Mouse (Mus musculus) spleen, postnatal 36 days (tissue): ENCODE data around the gene Arhgef2.
A peak's percentile ranks its signal among the peaks of the same experiment; 100 is the strongest.
"Not testable (repeated sequence)": the region's sequence is repeated elsewhere in the genome, so short reads cannot be mapped to it uniquely, and the experiment has no call there.

Experiments used
- DNase-seq, 2 experiments: peaks; one replicate each; pipeline ENCODE4 v3.0.0; 2022; ENCODE audit warnings: low spot score in 2 of 2, mixed read lengths in 1 of 2

The Arhgef2 gene

DNA sequence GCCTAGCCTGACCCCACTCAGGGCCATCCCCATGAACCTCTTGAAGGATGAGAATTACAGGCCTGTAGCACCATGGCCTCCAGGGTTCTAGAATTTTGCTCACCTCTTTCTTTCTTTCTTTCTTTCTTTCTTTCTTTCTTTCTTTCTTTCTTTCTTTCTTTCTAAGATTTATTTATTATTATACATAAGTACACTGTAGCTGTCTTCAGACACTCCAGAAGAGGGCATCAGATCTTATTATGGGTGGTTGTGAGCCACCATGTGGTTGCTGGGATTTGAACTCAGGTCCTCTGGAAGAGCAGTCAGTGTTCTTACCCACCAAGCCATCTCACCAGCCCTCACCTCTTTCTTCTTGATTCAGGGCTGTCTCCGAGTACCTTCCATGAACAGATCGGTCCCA lies at the start of gene Arhgef2:
Arhgef2 (plus strand) TSS at position 301 of the 400 bp plus-strand sequence.
- not testable (repeated sequence) for DNase-seq

DNA sequence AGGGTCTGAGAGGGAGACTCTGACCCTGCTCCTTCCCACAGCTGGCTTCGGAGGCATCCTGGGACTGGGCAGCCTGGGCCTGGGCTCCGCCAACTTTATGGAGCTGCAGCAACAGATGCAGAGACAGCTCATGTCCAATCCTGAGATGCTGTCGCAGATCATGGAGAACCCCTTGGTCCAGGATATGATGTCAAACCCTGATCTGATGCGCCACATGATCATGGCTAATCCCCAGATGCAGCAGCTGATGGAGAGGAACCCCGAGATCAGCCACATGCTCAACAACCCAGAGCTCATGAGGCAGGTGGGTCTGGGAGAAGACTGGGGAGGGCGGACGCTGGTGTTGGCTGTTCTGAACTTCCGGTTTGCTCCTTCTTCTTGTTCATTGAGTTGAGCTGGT lies 49.1 kb upstream of the Arhgef2 start:
- DNase-seq, result no peak

DNA sequence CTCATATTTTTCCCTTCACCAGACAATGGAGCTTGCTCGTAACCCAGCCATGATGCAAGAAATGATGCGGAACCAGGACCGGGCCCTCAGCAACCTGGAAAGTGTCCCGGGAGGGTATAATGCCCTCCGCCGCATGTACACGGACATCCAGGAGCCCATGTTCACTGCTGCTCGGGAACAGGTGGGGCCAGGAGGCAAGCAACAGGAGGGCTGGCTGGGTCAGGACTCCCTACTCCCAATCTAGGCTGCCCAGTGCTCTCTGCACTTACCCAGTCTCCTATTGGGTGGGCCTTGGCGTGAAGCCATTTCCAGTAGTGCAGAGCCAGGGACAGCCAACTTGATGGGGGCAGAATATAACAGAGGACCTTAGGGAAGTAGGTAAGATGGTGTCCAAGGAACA lies 46.2 kb upstream of the Arhgef2 start:
- DNase-seq, result no peak

DNA sequence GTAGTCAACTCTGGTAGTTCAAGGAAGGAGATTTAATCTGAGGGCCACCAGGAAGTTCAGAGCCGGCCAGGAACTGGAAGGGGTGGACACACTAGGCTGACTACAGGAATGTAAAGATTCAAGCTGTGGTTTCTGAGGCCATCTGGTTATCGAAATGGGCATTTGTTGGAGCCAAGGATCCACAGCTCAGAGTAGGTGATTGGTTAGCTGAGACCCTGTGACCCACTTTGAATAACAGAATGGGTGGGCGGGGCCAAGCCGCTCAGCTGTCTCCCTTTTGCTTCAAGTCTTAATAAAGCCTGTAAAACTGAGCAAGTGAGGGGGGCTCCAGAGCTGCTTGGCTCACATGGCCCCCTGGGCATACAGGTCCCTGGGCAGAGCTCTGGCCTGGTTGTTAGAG lies 43.8 kb upstream of the Arhgef2 start:
- DNase-seq, result no peak

DNA sequence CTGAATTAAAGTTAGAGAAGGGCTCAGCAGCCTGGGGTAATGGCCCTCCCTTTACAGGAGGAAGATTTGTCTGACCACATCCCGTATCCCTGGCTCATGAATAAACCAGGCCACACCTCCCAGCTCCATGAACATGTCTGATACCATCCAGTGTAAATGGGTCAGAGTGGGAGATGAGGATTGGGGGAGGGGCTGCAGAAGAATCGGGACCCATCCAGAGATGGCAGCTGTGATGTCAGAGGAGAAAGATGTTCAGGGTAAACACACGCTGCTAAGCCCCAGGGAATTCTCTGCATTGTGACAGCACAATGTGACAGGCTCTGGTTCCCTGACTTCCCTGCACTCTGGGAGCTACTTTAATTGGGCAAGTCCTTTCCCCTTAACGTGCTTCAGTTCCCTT lies 42.3 kb upstream of the Arhgef2 start:
- no peak for DNase-seq

DNA sequence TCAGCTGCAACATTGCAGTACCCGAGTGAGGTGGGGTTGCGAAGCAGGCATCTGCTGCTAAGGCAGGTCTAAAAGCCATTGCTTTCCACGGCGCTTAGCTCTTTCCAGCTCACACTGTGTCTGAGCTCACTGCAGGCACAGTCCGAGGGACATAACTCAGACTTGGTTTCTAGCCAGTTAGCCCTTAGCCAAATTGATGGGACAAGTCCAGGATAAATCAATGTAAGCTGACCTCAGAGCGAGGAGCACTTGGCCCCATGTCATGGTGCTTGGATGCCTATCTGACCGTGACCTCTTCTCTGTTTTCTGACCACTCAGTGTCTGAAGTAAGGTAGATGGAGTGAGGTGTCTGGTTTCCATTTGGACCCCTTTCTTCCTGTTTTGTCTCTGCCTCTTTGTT lies 41.8 kb upstream of the Arhgef2 start:
- no peak for DNase-seq

DNA sequence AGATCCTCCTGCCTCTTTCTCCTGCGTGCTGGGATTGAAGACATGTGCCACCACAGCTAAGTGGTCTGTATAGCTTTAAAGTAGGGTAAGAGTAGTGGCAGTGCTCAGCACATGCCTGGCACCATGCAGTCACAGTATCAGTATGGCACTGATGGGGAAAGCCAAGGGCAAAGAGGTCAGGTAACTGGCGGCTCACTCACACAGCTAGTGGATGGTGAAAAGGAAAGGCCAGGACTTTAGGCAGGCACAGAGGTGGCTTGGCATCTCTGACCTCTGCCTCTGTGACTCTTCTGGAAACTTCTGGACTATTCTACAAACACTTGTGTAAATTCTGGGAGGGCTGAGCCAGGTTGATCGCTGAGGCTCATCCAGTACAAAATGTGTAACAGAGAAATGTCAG lies 39.6 kb upstream of the Arhgef2 start:
- DNase-seq, result no peak

DNA sequence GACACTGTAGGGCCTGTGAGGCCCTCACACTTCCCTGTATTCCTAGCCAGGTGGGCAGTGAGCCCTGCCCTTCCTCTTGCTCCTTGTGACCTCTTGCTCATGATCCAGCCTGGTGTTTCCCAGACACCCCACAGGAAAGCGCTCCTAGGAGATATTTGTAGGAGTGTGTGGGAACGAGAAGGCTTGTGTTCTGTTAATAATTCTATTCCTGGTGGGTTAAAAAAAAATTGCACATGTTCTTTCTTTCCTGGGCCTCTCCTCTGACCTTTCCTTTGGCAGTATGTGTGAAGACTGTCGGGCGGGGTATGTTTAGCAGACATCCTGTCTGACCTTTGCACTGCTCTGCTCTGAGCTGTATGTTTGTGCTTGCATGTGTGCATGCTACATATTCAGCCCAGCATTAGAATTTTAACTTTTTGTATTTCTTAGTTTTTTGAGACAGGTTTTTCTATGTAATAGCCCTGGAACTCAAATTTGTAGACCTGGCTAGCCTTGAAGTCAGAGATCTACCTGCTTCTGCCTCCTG lies 39.2 kb upstream of the Arhgef2 start:
- no peak for DNase-seq

DNA sequence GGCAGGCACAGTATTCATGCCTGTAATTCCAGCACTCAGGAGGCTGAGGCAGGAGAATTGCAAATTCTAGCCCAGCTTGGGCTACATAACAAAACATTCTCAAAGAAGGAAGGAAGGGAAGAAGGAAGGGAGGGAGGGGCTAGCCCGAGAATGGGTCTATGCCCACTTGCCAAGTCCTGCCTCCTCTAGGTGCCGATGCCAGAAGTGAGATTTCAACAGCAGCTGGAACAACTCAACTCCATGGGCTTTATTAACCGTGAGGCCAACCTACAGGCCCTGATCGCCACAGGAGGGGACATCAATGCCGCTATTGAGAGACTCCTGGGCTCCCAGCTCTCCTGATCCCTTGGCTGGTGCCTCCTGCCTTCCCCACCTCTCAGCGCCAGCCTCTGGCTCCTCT lies 37.9 kb upstream of the Arhgef2 start:
- DNase-seq, result no peak

DNA sequence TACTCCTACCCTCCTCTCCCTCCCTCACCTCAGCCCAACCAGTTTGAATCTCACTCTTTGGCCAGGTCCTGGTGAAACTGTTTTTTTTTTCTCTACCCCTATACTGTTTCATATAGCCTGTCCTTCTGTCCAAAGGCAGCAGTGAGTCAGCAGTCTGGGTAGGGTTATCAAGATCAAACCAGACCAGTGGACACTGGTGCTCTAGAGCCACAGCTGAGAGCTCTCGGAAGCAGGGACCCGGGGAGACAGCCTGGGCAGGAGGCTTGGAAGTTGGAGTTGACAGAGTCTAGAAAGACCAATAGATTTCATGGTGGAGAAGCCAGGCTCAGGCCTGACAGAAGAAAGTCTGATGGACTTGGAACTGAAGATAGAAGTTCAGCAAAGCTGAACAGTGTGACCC lies 37.2 kb upstream of the Arhgef2 start:
- no peak for DNase-seq

DNA sequence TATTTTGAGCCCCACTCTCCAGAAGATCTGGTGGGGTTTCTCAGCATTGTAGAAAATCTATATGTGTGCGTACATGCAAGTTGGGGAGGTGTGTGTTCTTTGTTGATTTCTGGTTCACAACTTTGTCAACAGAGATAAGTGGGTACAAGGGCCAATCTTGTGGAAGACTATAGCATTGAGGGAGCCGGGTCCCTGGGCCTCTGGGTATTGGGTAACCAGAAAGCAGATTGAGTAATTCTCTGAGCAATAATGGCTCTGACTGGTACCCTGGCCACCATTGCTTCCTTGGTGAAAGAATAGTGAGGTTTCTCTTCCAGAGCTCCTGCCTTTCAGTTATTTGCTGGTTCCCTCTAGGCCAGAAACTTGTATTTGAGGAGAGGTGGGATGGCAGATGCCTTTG lies 36.7 kb upstream of the Arhgef2 start:
- no peak for DNase-seq

DNA sequence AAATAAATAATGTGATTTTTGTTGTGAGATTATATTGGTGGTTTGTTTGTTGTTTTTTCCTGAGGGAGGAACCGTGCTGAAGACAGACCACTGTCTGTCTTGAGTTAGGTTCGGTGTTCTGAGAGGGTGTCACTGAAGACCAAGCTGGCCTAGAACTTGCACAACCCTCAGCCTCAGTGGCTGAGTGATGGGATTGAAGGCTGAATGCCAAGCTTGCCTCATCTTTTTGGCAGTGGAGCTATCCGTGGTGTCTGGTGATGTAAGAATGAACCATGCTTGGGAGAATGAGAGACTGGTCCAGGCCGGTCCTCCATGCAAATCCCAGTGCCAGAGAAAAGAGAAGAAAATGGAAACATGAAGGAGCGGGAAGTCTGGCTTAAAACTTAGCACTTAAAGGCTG lies 36.1 kb upstream of the Arhgef2 start:
- DNase-seq, result no peak

DNA sequence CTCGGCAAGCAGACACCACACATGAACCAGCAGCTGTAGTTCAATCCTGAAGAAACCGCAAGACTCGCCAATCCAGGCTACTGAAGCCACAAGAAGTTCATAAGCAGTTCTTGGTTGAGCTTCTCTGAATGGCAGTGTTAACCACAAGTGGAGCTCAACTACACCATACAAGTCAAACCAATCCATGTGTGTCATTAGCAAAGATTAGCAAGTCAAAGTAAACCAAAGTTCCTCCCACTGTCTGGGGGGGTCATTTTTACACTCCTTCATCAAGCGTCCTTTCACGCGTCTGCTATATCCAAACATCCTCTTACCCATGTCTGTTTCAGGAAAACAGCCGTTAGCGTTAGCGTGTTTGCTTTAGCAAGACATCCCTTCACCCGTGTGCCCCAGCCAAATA lies 35.4 kb upstream of the Arhgef2 start:
- no peak for DNase-seq

DNA sequence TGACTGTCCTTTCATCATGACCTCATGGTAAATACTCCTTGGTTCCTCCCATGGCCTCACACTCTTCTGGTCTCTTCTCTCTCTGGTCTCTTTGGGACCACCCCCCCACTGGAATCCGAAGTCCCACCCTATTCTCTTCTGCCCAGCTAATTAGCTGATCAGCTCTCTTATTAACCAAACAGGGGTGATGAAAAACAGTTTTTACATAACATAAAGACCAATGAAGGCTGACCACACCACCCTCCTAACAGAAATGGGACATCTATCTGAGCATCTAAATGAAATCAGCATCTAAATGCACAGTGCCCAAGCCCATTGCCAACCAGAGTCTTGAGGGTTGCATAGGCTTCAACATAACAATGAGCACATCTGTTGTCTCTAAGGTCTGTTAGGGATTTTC lies 33.9 kb upstream of the Arhgef2 start:
- no peak for DNase-seq

DNA sequence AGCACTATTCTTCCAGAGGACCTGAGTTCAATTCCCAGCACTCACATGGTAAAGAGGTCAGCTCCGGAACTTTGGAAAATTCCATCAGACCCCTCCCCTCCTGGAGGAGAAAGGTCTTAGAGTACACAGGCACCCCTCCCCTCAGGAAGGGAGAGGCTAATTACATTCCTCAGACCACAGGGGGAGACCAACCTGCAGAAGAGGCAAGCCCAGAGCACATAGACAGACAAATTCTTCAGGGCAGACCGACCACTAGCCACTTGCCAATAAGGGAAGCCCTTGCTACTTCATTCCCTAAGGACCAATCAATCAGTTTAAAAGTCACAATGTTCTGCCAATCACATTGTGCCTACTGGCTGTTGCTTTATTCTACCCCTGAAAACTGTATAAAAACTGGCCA lies 32.9 kb upstream of the Arhgef2 start:
- no peak for DNase-seq

DNA sequence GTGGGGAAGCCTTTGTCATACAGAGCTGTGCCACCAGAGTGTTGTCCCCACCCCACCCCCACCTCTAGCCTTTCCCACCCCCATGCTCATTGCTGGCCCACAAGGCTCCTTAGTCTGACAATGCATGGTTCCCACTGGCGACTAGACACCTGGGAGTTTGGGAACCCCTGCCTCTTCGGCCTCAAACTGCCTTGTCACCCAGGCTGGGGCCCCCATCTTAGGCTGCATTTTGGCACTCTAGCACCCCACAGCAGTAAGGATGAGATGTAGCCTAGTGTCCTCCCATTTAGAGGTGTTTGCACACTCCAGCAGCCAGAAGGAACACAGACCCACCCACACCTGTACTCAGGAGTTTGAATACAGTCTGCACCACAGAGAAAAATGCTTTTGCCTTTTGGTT lies 32.0 kb upstream of the Arhgef2 start:
- no peak for DNase-seq

DNA sequence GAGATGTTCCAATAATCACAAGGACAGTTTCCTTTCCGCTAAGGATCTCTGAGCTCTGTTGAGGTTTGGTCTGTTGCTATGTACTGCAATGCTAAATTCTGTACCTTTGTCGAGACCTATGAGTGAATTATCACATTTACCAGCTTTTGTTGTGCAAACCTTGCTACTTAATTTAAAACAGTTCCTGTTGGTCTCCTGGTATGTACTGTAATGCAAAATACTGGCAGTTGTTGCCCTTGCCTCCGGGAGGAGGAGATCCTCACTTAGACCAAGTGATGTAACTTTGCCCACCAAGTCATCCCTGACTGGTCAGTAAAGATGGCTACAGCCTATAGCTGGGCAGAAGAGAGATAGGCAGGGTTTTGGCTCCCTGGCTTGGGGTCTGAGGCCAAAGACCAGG lies 30.2 kb upstream of the Arhgef2 start, which contains the start of gene Ssr2:
Ssr2 (plus strand) TSS at position 337 of the 400 bp plus-strand sequence.
- no peak for DNase-seq

DNA sequence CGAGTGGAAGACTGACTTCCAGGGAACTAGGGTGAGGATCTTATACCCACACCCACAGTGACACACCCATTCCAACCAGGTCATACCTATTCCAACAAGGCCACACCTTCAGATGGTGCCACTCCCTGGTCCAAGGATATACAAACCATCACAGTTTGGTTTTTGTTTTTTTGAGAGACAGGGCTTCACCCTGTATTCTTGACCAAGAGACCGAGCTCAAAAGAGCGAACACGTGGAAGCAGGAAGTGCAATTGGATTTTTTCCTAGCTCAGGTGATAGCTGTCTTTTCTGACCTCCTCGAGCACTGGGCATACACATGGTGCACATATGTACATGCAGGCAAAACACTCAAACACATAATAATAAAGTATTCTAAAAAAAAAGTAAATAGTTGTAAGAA lies 27.9 kb upstream of the Arhgef2 start:
- DNase-seq, result not testable (repeated sequence)

DNA sequence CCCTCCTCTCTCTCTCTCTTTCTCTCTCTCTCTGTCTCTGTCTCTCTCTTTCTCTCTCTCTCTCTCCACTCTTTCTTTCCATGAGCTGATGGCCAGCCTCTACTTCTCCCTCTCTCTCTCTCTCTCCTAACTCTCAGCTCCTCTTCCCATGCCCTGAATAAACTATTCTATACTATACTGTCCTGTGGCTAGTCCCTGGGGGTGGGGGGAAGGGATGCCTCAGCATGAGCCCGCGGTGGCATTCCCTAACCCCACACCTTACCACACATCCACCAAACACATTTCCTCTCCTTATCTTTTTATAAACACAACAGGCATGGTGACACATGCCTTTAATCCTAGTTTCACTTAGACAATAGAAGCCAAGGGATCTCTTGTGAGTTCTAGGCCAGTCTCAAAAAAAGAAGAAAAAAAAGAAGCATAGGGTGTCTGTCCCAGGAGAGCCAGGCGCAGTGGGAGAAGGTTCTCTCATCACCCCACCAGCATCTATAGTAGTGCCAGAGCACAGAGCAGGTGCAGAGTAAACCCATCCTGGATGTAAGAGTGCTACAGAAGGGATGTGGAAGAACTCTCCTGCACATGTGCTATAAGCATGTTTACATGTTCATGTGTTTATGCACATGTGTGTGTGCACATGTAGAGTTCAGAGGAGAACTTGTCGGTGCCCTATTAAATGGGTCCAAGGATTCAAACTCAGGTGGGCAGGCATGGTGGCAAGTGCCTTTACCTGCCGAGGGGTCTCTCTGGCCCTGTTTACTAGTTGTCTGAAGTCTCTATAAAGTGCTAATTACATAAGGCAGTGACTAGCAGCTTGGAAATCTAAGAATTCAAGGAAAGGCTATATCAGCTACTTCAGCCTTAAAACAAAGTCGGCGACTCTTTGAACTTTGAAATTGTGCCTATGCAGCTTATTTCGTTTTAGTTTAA lies 27.0 kb upstream of the Arhgef2 start:
- DNase-seq, result no peak

DNA sequence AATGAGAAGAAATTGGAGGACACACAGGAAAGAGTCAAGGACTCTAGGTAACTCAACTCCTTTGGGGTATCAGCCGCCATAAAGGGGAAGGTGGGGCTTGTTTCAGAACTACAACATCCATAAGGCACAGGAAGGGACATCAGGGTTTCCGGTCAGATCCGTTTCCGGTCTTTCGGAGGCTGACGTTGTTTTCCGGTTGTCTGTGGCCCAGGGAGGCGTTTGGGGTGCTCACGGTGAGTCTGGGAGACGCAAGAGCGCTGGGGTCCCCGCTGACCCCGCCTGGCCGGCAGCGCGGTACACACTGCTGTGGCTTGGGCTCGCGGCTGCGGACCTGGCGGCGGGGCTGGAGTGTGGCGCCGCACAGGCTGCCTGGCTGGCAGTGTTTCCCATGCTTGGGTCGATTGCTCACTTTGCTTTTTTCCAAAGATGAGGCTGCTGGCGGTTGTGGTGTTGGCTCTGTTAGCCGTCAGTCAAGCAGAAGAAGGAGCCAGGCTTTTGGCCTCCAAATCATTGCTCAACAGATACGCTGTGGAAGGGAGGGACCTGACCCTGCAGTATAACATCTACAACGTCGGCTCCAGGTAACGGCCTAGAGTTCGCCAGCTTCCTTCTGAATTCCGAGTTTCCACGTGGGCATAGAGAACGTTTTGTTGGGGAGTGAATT lies 26.2 kb upstream of the Arhgef2 start:
- peak; percentile 77 to 82 for DNase-seq

DNA sequence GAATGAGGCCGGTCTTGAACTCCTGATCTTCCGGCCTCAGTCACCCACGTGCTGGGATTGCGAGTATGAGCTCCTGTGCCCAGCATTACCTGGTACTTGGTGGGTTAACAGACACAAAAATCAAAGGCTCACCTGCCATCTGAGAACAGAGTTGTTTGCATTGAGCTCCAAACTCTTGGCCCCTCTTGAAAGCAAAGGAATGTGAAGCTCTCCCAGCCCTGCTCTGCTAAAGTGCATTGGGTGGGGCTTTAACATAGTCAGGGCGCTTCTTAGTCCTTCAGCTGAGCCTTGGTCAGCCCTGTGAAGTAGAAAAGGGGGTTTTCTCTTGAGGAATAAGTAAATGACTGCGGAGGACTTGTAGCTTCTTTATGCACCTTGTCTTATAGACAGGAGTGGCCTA lies 20.0 kb upstream of the Arhgef2 start:
- no peak for DNase-seq

DNA sequence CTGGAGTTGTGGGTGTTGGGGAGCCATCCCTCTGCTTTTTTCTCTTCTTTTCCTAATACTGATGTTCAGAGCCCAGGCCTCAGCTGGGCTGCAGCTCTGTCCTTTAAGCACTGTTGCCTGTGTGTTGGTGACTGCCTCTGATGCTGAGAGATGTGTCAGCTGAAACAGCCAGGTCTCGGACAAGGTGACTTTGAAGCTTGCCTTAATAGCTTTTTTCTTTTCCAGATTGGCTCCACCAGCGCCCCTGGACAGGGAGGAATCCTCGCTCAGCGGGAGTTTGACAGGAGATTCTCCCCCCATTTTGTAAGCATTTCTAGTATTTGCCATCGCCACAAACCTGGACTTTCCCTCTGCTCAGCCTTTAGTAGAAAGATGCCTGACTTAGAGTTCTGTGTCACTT lies 19.1 kb upstream of the Arhgef2 start:
- DNase-seq, result no peak

DNA sequence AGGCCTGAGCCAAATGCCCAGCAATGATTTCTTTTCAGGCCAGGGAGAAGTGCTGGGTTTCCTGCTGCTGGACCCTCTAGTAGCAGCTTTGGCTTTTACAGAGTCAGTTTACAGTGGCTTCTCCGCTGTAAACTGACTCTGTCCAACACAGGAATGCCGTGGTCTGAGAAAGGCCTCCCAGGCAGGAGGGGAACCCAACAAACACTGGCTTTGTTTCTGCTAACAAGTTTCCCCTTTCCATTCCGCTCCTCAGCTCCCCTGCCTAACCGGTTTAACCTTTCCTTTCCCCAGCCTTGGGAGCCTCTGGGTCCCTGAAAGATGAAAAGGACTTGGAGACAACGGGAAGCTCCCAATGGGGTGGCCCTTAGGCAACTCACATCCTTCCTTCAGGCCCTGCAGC lies 15.5 kb upstream of the Arhgef2 start:
- no peak for DNase-seq
